Mouse (Mus musculus) right cerebral cortex, adult 18-20 months (tissue): ENCODE results near the gene Hspb9.

Experiments used
- DNase-seq: peaks from one replicate; pipeline ENCODE4 v3.0.0; 2022; ENCODE audit warnings: mixed read lengths

Hspb9 gene

GRCm38 (mm10) chr11:100709201-100709810 lies 4.3 kb upstream of the Hspb9 start:
- no peak for DNase-seq

GRCm38 (mm10) chr11:100710528-100710927 lies 3.1 kb upstream of the Hspb9 start:
- DNase-seq, result no peak

DNA sequence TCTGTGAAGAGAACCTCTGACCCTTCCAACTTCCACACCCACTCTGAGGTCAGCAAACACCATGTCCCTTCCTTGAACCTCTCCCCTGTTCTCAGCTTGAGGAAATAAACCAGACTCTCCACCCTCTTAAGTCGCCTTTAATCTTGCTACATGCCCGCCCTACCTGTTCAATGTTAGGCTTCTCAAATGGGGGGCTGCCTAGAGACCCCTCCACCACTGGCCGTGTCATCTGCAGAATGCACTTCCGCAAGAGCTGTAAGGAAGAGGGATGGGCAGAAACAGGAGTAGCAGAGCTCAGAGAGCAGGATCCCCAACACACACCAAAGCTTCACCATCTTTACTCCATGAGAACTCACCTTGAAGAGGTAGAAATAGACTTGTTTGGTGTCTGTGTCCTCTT lies 2.7 kb upstream of the Hspb9 start:
- no peak for DNase-seq

DNA sequence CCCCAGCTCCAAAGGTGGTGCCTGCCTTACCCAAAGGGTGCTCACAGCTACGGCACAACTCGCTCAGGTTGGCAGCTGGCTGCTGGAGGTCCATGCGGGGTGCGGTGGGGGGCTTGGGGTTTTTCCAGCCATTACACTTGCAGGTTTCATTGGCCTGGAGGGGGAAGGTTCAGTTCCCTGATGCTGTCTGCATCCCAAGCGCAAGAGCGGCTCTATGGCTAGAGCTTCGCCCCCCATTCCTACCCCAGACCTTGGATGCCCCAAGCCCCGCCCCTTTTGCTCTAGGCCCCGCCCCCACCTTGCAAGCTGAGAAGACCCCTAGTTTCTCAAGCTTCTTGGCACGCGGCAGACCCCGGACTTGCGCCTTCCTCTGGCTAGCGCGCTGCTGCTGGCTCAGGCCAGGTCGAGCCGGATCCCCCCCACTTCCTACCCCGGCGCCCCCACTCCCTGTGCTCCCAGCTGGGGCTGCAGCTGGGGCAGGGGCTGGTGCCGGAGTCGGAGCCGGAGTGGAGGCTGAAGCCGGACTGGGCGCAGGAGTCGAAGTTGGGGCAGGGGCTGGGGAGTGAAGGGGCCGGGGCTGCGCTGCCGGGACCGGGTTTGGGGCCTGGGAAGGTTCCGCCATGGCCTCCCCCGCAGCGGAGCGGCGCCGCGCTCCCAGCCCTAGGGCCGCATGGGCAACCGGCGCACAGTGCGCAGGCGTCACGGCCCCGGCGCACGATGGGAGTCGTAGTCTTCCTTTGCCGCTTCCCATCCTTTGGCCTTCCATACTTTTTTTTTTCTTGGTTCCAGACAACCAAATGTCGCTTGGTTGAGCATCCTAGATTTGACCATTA lies 1.7 kb upstream of the Hspb9 start, which contains the start of gene Kat2a:
Kat2a (minus strand) TSS at position 683 of the 833 bp plus-strand sequence.
- DNase-seq, result peak; percentile 92

DNA sequence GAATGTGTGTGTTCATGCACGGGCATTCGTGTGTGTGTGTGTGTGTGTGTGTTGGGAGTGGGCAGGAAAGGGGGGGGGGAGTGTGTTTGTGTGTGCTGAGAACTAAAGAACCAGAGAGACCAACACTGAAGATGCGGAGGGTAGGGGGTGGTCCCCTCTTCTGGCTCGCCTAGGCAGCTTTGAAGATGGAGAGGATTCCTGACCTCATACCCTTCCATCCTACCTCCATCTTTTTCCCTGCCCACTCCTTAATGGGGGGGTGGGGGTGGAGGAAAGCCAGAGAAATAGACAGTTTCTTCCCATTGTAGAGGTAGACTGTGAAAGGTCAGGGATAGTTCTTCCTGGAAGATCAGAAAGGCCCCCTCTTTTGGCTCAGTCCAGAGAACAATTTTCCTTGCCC lies 476 bp upstream of the Hspb9 start:
- no peak for DNase-seq

DNA sequence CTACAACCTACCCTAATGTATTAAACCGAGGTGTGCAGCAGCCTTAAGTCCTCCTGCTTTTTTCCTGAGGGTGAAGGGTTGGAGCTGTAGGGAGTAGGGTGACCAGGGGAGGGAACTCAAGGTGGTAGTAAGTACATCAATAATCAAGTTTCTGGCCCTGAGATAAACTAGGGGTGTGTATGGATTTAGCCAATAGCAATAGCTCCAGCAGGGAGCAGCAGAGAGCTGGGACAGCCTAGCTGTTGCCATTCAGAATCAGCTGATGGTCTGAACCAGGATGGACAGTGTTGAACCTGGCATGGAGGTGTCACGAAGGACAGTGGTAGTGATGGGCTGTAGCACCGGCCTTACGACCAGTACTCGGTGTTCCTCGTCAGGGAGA lies 875 bp downstream of the Hspb9 start:
- peak; percentile 72 for DNase-seq

- no peak for DNase-seq
Observed at GRCm38 (mm10) chr11:100714948-100715347, 1.3 kb downstream of the Hspb9 start.

DNA sequence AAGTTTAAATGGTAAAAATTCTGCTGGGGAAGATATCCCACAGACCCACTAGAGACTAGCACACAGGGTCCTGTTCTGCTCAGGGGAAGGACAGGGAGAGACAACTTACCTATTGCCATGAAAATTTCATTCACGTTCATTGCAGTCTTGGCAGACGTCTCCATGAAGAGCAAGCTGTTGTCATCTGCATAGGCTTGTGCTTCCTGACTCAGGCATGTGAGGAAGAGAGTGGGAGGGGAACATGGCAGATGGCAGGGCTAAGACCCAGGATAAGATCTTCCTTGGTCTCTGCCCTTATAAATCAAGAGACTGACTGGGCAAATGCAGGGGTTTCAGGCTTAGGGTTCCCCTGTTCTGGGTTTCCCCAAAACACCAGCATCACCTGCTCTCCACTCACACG lies 3.0 kb downstream of the Hspb9 start:
- DNase-seq, result peak; percentile 63

DNA sequence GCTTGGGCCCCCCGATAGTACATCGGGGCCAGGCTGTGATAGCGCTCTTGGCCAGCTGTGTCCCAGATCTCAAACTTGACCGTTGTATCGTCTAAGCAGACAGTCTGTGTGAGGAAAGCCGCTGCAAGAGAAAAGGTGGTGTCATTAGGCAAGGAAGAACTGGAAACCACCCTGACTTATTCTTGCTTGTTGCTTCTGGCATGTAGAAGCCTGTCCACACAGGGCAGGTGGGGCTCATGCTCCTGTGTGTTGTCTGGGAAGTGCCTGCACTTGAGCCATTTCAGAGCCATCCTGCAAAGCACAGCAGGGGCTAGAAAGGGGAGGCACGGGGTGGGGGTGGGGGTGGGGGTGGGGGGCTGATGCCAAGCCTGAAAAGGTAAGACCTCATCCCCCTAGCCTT lies 4.8 kb downstream of the Hspb9 start:
- no peak for DNase-seq

DNA sequence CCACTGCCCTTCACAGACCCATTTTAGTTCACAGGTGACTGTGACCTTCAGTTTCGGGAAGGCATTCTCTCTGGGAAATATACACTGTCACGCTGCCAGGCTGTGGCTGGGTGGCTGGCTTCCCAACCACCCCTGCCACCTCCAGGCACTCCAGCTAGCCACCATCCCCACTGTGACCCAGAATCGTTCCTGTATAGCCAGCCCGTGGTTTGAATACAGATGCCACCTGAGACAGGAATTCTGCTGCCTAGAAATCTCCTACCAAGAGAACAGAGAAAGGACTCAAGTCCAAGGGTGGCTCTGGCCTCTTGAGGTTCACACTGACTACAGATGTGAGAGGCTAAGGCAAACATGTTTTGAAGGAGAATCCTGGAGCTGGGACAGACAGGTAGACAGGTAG lies 5.2 kb downstream of the Hspb9 start:
- no peak for DNase-seq

- DNase-seq, result peak; percentile 65
Observed at GRCm38 (mm10) chr11:100719312-100719711, 5.7 kb downstream of the Hspb9 start.

GRCm38 (mm10) chr11:100719893-100720292 lies 6.2 kb downstream of the Hspb9 start:
- DNase-seq, result no peak

DNA sequence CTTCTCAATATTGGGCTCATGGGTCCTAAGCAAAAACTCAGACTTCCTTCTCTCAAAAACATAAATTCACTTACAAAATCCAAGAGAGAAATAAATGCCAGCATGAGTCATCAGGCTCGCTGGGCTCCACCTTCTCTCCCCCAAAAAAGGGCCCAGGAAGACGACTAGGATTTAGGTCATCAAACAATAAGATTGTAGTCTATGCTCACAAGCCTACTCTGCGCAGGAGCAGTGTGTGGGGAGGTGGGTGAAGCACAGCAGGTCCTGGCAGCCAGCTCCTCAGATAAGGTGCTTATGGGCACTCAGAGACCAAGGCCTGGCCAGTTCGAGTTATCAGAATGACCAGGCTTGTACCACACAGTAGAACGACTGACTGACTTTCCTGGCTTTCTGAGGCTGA lies 6.7 kb downstream of the Hspb9 start:
- peak; percentile 63 for DNase-seq

- DNase-seq, result no peak
Observed at GRCm38 (mm10) chr11:100721254-100721653, 7.6 kb downstream of the Hspb9 start.

DNA sequence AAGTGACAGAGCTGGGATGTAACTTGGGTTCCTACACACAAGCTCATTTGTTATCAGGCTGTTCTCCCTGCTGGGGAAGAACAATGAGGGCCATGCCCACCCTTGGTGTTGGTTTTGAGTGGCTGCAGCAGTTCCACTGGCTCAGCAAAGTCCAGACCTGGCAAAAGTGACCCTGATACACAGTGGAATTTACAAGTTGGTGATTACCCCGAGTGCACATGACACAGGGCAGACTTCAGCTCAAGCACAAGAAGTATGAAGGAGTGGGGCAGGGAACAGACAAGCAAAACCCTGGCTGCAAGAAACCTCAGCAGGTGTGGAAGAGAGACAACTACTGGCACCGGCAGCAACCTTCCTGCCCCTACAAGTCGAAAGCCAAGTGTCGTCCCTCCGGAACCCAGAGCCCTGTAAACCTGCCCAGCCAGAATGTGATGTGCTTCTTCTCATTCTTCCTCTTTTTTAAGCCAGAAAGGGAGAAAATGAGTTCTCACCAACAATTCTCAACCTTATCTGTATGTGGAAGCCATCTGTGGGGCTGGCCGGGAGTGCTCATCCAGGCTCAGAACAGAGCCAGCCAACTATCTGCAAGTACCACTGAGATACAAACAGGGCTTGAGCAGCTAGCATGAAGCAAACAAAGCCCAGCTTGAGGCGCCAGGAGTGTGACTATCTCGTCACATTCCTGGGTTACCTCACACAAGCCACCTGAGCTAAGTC lies 8.3 kb downstream of the Hspb9 start:
- DNase-seq, result no peak

DNA sequence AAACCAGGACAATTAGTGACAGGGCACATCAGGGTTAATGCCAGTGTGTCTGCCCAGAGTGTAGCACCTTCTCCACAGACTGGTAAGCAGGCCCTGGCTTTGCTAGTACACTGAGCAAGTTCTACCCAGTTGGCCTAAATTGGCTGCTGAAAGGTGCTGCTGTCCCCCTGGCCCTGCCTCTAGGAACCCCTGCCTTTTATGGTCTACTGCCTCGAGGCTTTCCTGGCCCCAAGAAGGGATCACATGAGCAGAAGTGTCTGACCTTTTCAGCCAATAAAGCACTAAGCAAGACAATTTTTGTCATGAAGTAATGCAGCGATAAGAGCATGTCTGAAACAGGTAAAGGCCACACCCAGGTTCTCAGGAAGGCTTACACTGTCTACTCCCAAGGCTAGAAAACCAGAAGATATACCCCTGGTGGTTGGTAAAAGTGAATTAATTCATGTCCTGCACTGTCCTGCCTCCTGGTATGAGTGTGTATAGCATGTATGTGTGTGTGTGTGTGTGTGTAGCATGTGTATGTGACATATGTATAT lies 8.9 kb downstream of the Hspb9 start:
- no peak for DNase-seq

DNA sequence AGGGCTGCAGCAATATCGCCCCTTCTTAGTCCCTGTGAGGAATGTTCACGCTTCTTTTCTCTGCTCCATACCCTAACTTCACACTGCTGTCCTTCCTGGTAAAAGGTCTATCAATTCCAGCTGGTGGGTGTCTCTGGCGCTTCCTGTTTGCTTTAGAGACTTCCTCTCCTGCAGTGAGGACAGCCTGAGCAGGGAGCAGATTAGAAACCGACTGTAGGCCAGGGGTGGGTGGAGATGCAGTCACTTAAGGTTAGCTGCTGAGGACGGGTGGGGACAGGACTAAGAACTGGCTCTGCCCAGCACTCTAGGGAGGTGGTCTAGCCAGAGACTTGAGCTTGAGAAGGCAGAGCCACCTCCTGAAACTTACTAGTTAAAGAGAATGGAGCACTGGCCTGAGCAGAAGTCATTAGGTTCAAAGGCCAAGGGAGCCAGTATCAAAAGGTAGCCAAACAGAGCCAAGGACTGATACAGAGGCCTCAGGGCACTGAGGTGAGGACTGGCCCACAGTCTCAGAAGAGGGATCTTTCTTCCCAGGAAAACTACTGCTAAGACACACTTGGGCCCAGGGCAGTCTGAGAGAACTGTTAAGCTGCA lies 11.4 kb downstream of the Hspb9 start:
- no peak for DNase-seq

GRCm38 (mm10) chr11:100727201-100727600 lies 13.6 kb downstream of the Hspb9 start:
- DNase-seq, result no peak

- no peak for DNase-seq
Observed at GRCm38 (mm10) chr11:100728601-100729000, 15.0 kb downstream of the Hspb9 start.

DNA sequence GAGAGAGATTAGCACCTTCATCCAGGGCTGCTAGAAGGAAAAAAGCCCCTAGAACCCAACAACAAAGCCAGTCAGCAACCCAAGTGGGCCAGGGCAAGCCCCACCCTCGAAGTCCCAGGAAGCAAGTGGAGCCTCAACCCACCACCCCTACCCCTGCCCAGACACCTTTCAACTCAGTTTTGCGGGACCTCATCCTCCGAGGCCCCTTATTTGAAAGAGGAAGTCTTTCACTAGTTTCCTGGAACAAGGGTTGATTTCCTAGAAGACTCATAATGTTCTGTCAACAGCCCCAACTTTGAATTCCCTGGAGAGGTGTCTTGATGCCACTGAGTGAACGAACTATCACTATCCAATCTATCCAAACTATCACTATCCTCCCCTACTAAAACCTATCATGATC lies 16.3 kb downstream of the Hspb9 start:
- no peak for DNase-seq

- DNase-seq, result no peak
Observed at GRCm38 (mm10) chr11:100730477-100731205, 17.0 kb downstream of the Hspb9 start.

- no peak for DNase-seq
Observed at GRCm38 (mm10) chr11:100735134-100735865, 21.6 kb downstream of the Hspb9 start.
